Mouse (Mus musculus) stomach, embryonic 16.5 days (tissue): ENCODE results near the gene Sft2d1. TPM values are rescaled to one million over a fixed set of nuclear protein-coding genes. Genes with fewer than 3 reads are reported as not detected.

Source experiments
- ATAC-seq: fragments of 200-750 bp; cut with Nextera tagmentation; 2 replicates; pipeline ENCODE4 v1.8.0; 2017; ENCODE audit warnings: moderate number of reproducible peaks, moderate TSS enrichment; ENCODE audit not compliant: insufficient read depth, low FRiP score
- H3K27ac ChIP-seq: fragments of 300-500 bp; sonication (generic); 2 replicates; pipeline ENCODE4 v1.5.1; 2014; ENCODE audit warnings: low read length
- H3K27me3 ChIP-seq: fragments of 300-500 bp; sonication (generic); 2 replicates; pipeline ENCODE4 v1.6.1; 2014; ENCODE audit warnings: low read length, control low read depth, mixed read lengths; ENCODE audit not compliant: control insufficient read depth, insufficient read depth
- H3K36me3 ChIP-seq: fragments of 300-500 bp; sonication (generic); 2 replicates; pipeline ENCODE4 v1.6.1; 2014; ENCODE audit warnings: low read length; ENCODE audit not compliant: control insufficient read depth, insufficient read depth
- H3K4me1 ChIP-seq: fragments of 300-500 bp; sonication (generic); 2 replicates; pipeline ENCODE4 v1.6.1; 2014; ENCODE audit warnings: low read length, control low read depth, mixed read lengths; ENCODE audit not compliant: control insufficient read depth, insufficient read depth
- H3K4me2 ChIP-seq: fragments of 300-500 bp; sonication (generic); 2 replicates; pipeline ENCODE4 v1.6.1; 2014; ENCODE audit warnings: low read depth, low read length, mixed read lengths
- H3K4me3 ChIP-seq: fragments of 300-500 bp; sonication (generic); replicated peaks from 2 replicates; pipeline ENCODE4 v1.5.1; 2014; ENCODE audit warnings: mild to moderate bottlenecking, low read length
- H3K9ac ChIP-seq: fragments of 300-500 bp; sonication (generic); 2 replicates; pipeline ENCODE4 v1.6.1; 2014; ENCODE audit warnings: low read length
- H3K9me3 ChIP-seq: fragments of 300-500 bp; sonication (generic); replicated peaks from 2 replicates; pipeline ENCODE4 v1.6.1; 2016; ENCODE audit warnings: low read length, control low read depth; ENCODE audit not compliant: control insufficient read depth
- WGBS: fragments of 180-500 bp; shearing (Covaris S2); extraction: QIAGEN DNeasy Blood & Tissue Kit; methylation state at CpG from one replicate; pipeline ENCODE4 v1.1.7; 2014; 5-methylcytosine and 5-hydroxymethylcytosine counted together
- polyA plus RNA-seq: library from polyadenylated mRNA; unstranded; fragments of >200 nt; fragmentation: Nextera tagmentation; extraction: Ambion mirVana; gene quantifications from 2 replicates; pipeline ENCODE4 v1.2.1, GENCODE M21; 2015

The Sft2d1 gene
- polyA plus RNA-seq, 1 experiment from 2014 or later = 74.8 TPM

DNA sequence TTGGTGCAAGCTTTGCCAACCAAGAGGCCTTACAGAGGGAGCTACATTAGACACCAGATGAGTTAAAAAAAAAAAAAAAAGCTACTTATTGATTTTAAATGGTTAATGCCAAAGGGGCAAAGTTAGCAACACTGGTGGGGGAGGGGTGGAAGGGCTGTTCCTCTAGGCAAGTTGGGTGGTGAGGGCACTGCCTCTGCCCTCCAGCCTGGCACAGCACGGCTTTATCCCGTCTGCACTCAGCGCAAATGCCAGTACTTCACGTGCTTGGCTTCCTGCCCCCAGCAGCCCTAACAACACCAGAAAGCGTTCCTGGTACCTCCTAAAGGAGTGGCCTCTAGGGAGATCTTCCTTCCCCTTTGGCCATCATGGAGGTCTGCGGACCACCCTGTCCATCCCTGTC, 32.5 kb downstream of the Sft2d1 start:
- Histone ChIP-seq H3K27me3 (peaks cover 36% of the 10 kb centered on the region), H3K36me3 (no peaks in the 10 kb centered on the region), H3K4me3 (no peak overlapping the region), H3K4me2 (no peak overlapping the region), H3K27ac (no peak overlapping the region), H3K4me1 (peaks cover 7% of the 10 kb centered on the region), H3K9ac (no peak overlapping the region), H3K9me3 (no peaks in the 10 kb centered on the region)
- ATAC-seq = no peak
- WGBS = 75% methylated on average over 6 of the region's 6 CpGs

GRCm38 (mm10) chr17:8347765-8348285, 36.9 kb downstream of the Sft2d1 start:
- Histone ChIP-seq H3K4me1 (no peaks in the 10 kb centered on the region), H3K27ac (no peak overlapping the region), H3K9ac (no peak overlapping the region), H3K4me3 (no peak overlapping the region), H3K36me3 (no peaks in the 10 kb centered on the region), H3K27me3 (no peaks in the 10 kb centered on the region), H3K9me3 (no peaks in the 10 kb centered on the region), H3K4me2 (no peak overlapping the region)
- no peak for ATAC-seq
- 75% methylated on average over 5 of the region's 5 CpGs for WGBS

DNA sequence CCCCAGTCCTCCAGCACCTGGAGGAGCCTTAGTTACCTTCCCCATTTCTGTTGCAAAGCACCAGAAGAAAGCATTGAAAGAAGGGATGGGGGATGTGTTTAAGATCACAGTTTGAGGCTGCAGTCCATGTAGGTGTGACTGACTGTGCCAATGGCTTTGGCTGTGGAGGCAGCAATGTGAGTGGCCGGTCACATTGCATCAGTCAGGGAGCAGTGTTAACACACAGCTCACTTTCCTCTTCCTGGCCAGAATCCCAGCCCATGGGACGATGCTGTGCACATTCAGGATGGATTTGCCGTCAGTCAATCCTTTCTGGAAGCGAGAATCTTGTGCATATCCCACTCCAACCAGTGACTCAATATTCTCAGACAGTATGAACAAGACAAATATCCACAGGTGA, 38.0 kb downstream of the Sft2d1 start:
- Histone ChIP-seq H3K9me3 (no peaks in the 10 kb centered on the region), H3K27me3 (no peaks in the 10 kb centered on the region), H3K9ac (no peak overlapping the region), H3K4me2 (no peak overlapping the region), H3K4me1 (no peaks in the 10 kb centered on the region), H3K4me3 (no peak overlapping the region), H3K36me3 (no peaks in the 10 kb centered on the region), H3K27ac (no peak overlapping the region)
- WGBS = 82% methylated on average over 4 of the region's 4 CpGs
- no peak for ATAC-seq

DNA sequence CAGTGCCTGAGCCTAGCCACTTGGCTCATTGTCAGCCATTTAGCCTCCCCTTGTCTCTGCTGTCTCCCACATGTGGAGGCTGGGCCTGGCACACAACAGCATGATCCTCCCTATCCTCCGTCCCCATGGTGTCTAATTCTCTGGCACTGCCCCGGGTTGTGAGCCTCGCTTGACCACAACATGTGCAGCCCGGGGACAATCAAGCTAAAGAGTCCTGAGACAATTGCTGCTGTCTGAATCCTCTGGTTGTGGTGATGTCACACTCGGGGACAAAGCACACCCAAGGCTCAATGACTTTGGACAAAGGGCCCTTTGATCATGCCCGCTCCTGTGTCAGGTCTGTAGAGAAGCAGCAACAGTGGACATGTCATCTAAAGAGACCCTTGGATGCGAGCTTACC, 40.2 kb downstream of the Sft2d1 start:
- H3K27ac ChIP-seq = no peak overlapping the region
- no peak overlapping the region for H3K9ac ChIP-seq
- no peak for ATAC-seq
- H3K4me1 ChIP-seq = no peaks in the 10 kb centered on the region
- H3K4me3 ChIP-seq = no peak overlapping the region
- WGBS = 82% methylated on average over 7 of the region's 7 CpGs
- no peaks in the 10 kb centered on the region for H3K27me3 ChIP-seq
- no peak overlapping the region for H3K4me2 ChIP-seq
- no peaks in the 10 kb centered on the region for H3K36me3 ChIP-seq
- 0 out of 2 replicates have a peak, but pooled peaks cover 4% of the 10 kb centered on the region for H3K9me3 ChIP-seq

- Histone ChIP-seq H3K4me2 (no peak within 1 kb of the TSS), H3K9me3 (0 out of 2 replicates have a peak, but pooled peaks cover 4% of the 10 kb centered on the region), H3K9ac (no peak within 1 kb of the TSS), H3K27ac (no peak within 1 kb of the TSS), H3K27me3 (no peaks in the 10 kb centered on the region), H3K36me3 (no peaks in the 10 kb centered on the region), H3K4me3 (no peak within 1 kb of the TSS), H3K4me1 (no peaks in the 10 kb centered on the region)
- ATAC-seq = no peak
- WGBS = 78% methylated on average over 6 of the region's 6 CpGs
Observed at GRCm38 (mm10) chr17:8355692-8356091, 44.8 kb downstream of the Sft2d1 start, which contains the start of gene T2. Gene T2 (plus strand): TSS chr17:8355992.

GRCm38 (mm10) chr17:8357498-8357897, 46.6 kb downstream of the Sft2d1 start:
- no peaks in the 10 kb centered on the region for H3K27me3 ChIP-seq
- H3K4me1 ChIP-seq = no peaks in the 10 kb centered on the region
- H3K27ac ChIP-seq = no peak overlapping the region
- H3K9me3 ChIP-seq = 0 out of 2 replicates have a peak, but pooled peaks cover 4% of the 10 kb centered on the region
- WGBS = 88% methylated on average over 6 of the region's 6 CpGs
- H3K4me3 ChIP-seq = no peak overlapping the region
- no peak overlapping the region for H3K9ac ChIP-seq
- H3K4me2 ChIP-seq = no peak overlapping the region
- no peak for ATAC-seq
- no peaks in the 10 kb centered on the region for H3K36me3 ChIP-seq

DNA sequence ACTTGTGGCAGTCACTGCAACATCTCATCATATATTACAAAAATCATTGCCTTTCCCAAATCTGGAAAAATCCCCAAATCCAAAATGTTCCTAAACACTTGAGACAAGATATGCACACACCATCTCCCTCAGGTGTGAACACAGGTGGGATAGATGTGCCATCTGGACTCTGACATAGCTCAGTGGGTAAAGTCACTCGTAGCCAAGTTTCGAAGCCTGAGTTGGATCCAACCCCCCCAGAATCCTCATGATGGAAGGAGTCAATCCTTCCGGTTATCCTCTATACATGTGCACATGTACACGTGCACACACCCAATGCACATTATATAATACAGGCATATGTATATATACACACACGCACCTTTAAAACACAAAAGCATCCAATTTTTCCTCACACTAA, 50.0 kb downstream of the Sft2d1 start:
- no peak overlapping the region for H3K27ac ChIP-seq
- H3K9ac ChIP-seq = no peak overlapping the region
- H3K9me3 ChIP-seq = no peaks in the 10 kb centered on the region
- 94% methylated on average over 5 of the region's 5 CpGs for WGBS
- no peaks in the 10 kb centered on the region for H3K4me1 ChIP-seq
- no peak overlapping the region for H3K4me3 ChIP-seq
- no peaks in the 10 kb centered on the region for H3K36me3 ChIP-seq
- H3K27me3 ChIP-seq = no peaks in the 10 kb centered on the region
- no peak for ATAC-seq
- H3K4me2 ChIP-seq = no peak overlapping the region

DNA sequence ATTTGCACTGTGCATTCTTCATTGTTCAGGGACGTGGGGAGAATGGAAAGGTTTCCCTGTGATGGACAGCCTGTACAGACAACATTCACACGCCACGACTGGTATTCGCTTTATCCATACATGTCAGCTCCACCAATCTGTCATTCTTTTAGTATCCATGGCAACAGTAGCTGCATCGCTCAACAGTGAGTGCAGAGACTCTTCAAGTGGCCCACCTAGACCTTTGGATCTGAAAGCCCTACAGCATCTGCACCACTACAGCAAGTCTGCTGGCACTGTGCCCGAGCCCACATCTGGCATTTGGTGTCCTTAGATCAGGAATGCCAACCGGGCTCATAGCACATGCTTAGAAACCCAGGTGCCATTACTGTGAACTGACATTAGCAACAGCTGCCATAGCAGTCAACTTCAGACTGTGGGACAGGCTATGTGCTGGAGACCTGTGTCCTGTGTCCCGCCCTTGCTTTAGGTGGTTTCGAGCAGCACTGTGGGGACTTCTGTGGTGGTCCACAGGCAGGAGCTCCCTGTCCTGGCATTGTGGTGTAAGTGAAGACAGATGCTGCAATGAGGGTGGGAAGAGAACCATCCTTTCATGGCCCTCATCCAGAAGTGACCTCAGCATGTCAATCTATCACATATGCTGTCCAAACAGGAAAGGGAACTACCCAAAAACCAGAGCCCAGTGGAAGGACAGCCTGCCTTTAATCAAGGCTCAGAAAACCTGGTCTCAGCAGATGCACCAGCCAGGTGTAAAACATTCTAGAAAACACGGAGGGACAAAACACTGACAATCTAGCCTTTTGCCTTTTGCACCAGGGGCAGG, 50.6 kb downstream of the Sft2d1 start:
- Histone ChIP-seq H3K36me3 (no peaks in the 10 kb centered on the region), H3K4me2 (no peak overlapping the region), H3K27ac (no peak overlapping the region), H3K9me3 (no peaks in the 10 kb centered on the region), H3K4me3 (no peak overlapping the region), H3K9ac (no peak overlapping the region), H3K4me1 (no peaks in the 10 kb centered on the region), H3K27me3 (no peaks in the 10 kb centered on the region)
- ATAC-seq = no peak
- 64% methylated on average over 10 of the region's 10 CpGs for WGBS
